Mouse (Mus musculus) lung, embryonic 15.5 days (tissue): ENCODE results near the gene 5031439G07Rik. TPM values are rescaled to one million over a fixed set of nuclear protein-coding genes. Genes with fewer than 3 reads are reported as not detected.
A peak's percentile ranks its signal among the peaks of the same experiment; 100 is the strongest.

Experiments
- ATAC-seq: fragments of 200-750 bp; cut with Nextera tagmentation; 2 replicates; pipeline ENCODE4 v1.8.0; 2017; ENCODE audit warnings: moderate number of reproducible peaks, borderline replicate concordance; ENCODE audit not compliant: low FRiP score, low TSS enrichment; ENCODE audit errors: extremely low read depth
- H3K27ac ChIP-seq: fragments of 300-500 bp; sonication (generic); 2 replicates; pipeline ENCODE4 v1.5.1; 2015; ENCODE audit warnings: moderate library complexity, mild to moderate bottlenecking, inconsistent platforms
- H3K27me3 ChIP-seq: fragments of 300-500 bp; sonication (generic); 2 replicates; pipeline ENCODE4 v1.6.1; 2015; ENCODE audit warnings: inconsistent platforms
- H3K36me3 ChIP-seq: fragments of 300-500 bp; sonication (generic); 2 replicates; pipeline ENCODE4 v1.6.1; 2015; ENCODE audit warnings: inconsistent platforms
- H3K4me1 ChIP-seq: fragments of 300-500 bp; sonication (generic); 2 replicates; pipeline ENCODE4 v1.6.1; 2015; ENCODE audit warnings: inconsistent platforms
- H3K4me2 ChIP-seq: fragments of 300-500 bp; sonication (generic); 2 replicates; pipeline ENCODE4 v1.6.1; 2015; ENCODE audit warnings: inconsistent platforms, mild to moderate bottlenecking, moderate library complexity
- H3K4me3 ChIP-seq: fragments of 300-500 bp; sonication (generic); 2 replicates; pipeline ENCODE4 v1.5.1; 2015; ENCODE audit warnings: mild to moderate bottlenecking, inconsistent platforms
- H3K9ac ChIP-seq: fragments of 300-500 bp; sonication (generic); 2 replicates; pipeline ENCODE4 v1.6.1; 2015; ENCODE audit warnings: inconsistent platforms
- H3K9me3 ChIP-seq: fragments of 300-500 bp; sonication (generic); 2 replicates; pipeline ENCODE4 v1.6.1; 2016; ENCODE audit warnings: inconsistent platforms
- WGBS: fragments of 180-500 bp; shearing (Covaris S2); methylation state at CpG from one replicate; pipeline ENCODE4 v1.1.7; 2015; 5-methylcytosine and 5-hydroxymethylcytosine counted together
- polyA plus RNA-seq: library from polyadenylated mRNA; unstranded; fragments of >200 nt; fragmentation: Nextera tagmentation; extraction: Ambion mirVana; gene quantifications from 2 replicates; pipeline ENCODE4 v1.2.1, GENCODE M21; 2015

5031439G07Rik gene
- polyA plus RNA-seq, 1 experiment from 2014 or later, result 6.8 TPM

DNA sequence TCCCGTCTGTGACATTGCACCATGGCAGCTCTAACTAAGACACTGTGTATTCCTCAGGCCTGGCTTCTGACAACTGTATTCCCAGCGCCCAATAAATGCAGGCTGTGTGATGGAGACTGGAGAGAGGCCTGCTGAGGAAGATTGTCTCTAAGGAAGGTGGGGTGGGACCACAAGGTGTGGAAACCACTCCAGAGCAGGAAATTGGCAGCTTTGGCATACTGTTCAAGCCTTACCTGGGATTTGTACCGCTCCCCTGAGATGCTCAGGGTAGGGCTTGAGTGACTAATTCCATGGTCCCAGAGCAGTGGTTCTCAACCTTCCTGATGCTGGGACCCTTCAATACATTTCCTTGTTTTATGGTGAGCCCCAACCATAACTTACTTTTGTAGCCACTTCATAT lies 747 bp upstream of the 5031439G07Rik start:
- peaks cover 15% of the 10 kb centered on the region for H3K4me1 ChIP-seq
- H3K27ac ChIP-seq, result no peak overlapping the region
- H3K4me3 ChIP-seq, result no peak overlapping the region
- no peak overlapping the region for H3K9ac ChIP-seq
- H3K36me3 ChIP-seq, result no peaks in the 10 kb centered on the region
- ATAC-seq, result no peak
- WGBS, result 66% methylated on average over 3 of the region's 3 CpGs
- H3K4me2 ChIP-seq, result no peak overlapping the region
- H3K9me3 ChIP-seq, result no peaks in the 10 kb centered on the region
- H3K27me3 ChIP-seq, result no peaks in the 10 kb centered on the region

DNA sequence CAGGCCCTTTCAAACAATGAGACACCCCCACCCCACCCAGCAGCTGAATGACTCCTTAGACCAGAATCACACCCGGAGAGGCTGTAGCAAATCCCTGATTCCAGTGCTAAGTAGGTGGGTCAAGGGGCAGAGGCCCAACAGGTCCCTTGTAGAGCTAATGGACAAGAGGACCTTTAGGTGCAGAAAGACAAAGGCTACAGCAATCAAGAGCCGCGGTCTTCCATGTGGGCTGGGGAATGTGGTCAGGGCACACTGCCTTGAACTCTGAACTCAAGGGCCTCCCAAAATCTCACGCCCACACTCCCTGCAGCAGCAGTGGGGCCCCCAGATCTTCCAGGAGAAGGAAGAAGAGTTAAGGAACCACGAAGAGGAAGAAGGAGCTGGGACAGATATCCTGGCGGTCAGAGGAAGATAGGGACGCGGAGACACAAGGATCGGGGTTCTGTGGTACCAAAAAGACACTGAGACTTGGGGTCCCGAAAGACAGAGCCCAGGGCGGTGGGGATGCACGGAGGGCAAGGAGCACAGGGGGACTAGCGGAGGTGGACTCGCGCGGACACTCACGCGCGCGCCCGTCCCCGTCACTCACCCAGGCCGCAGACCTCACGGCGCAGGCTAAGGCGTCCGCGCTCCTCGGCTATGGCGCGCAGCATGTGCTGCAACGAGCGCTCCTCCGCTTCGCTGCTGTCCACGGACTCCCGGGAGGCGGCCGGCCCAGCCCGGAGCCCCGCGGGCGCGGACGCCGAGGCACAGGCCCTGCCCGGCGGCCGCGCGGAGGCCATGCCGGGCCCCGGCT lies 1.1 kb downstream of the 5031439G07Rik start:
- H3K4me2 ChIP-seq, result peak overlapping the region; percentile 85
- H3K27me3 ChIP-seq, result no peaks in the 10 kb centered on the region
- H3K27ac ChIP-seq, result peak overlapping the region; percentile 18; the same call in 1 of the 2 replicates
- peak overlapping the region; percentile 73 for H3K4me3 ChIP-seq
- H3K9ac ChIP-seq, result peak overlapping the region; percentile 78
- no peaks in the 10 kb centered on the region for H3K36me3 ChIP-seq
- H3K9me3 ChIP-seq, result no peaks in the 10 kb centered on the region
- 0% methylated on average over 42 of the region's 53 CpGs for WGBS
- H3K4me1 ChIP-seq, result peaks cover 17% of the 10 kb centered on the region
- ATAC-seq, result peak; percentile 48; the same call in 1 of the 2 replicates

DNA sequence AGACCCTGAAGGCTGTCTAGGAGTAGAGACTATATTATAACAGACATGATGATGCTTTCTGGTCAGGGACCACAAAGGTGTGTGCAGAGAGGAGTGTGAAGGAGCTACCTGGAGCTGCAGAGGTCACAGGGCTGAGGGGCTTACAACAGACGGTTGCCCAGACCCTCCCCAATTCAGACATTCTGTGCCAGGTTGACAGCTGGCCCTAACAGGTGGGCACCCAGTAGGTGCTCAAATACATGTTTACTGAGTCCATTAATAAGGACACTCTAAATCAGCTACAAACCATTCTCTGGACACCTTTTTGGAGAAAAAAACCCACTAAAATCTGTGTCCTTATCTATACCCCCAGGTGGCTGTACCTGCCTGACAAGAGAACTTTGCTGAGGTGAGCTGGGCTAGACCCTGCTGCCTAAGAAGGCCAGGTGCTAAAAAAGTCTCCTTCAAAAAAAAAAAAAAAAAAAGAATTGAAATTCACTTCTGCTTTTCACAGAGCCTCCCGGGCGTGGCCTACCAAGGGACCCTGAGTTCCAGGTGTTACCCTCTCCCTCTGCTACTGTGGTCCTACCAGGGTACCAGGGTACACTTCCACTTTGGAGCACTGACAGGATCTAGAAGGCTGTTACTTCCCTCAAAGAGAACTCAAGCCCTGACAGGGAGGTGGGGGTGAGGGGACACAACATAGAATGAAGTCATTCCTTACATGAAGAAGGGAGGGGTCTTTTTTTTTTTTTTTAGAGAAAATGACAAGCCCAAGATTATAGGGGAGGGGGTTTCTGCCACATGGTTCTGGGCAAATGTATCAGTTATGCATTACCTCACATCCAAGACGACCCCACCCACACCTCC lies 2.0 kb downstream of the 5031439G07Rik start:
- peaks cover 17% of the 10 kb centered on the region for H3K4me1 ChIP-seq
- H3K4me2 ChIP-seq, result peak overlapping the region; percentile 85
- ATAC-seq, result no peak
- 62% methylated on average over 4 of the region's 4 CpGs for WGBS
- H3K36me3 ChIP-seq, result no peaks in the 10 kb centered on the region
- no peaks in the 10 kb centered on the region for H3K27me3 ChIP-seq
- no peak overlapping the region for H3K27ac ChIP-seq
- H3K9me3 ChIP-seq, result no peaks in the 10 kb centered on the region
- peak overlapping the region; percentile 78 for H3K9ac ChIP-seq
- H3K4me3 ChIP-seq, result peak overlapping the region; percentile 73

- Histone ChIP-seq H3K36me3 (no peaks in the 10 kb centered on the region), H3K4me1 (peaks cover 17% of the 10 kb centered on the region), H3K9ac (no peak overlapping the region), H3K4me2 (no peak overlapping the region), H3K27me3 (no peaks in the 10 kb centered on the region), H3K27ac (no peak overlapping the region), H3K4me3 (no peak overlapping the region), H3K9me3 (no peaks in the 10 kb centered on the region)
- no peak for ATAC-seq
- 87% methylated on average over 12 of the region's 12 CpGs for WGBS
Measured at GRCm38 (mm10) chr15:84985516-84986160, 2.7 kb downstream of the 5031439G07Rik start.

GRCm38 (mm10) chr15:84983721-84984120 lies 4.6 kb downstream of the 5031439G07Rik start:
- Histone ChIP-seq H3K27ac (no peak overlapping the region), H3K36me3 (no peaks in the 10 kb centered on the region), H3K4me2 (no peak overlapping the region), H3K27me3 (no peaks in the 10 kb centered on the region), H3K4me1 (peaks cover 17% of the 10 kb centered on the region), H3K4me3 (no peak overlapping the region), H3K9me3 (no peaks in the 10 kb centered on the region), H3K9ac (no peak overlapping the region)
- 66% methylated on average over 7 of the region's 7 CpGs for WGBS
- ATAC-seq, result no peak

GRCm38 (mm10) chr15:84982888-84983287 lies 5.5 kb downstream of the 5031439G07Rik start:
- WGBS, result 75% methylated on average over 3 of the region's 3 CpGs
- no peaks in the 10 kb centered on the region for H3K9me3 ChIP-seq
- H3K27me3 ChIP-seq, result no peaks in the 10 kb centered on the region
- H3K36me3 ChIP-seq, result no peaks in the 10 kb centered on the region
- H3K4me1 ChIP-seq, result peaks cover 12% of the 10 kb centered on the region
- no peak overlapping the region for H3K9ac ChIP-seq
- H3K4me3 ChIP-seq, result no peak overlapping the region
- ATAC-seq, result no peak
- H3K27ac ChIP-seq, result no peak overlapping the region
- H3K4me2 ChIP-seq, result no peak overlapping the region

- Histone ChIP-seq H3K27ac (no peak overlapping the region), H3K9me3 (no peaks in the 10 kb centered on the region), H3K4me1 (peaks cover 9% of the 10 kb centered on the region), H3K4me3 (no peak overlapping the region), H3K27me3 (no peaks in the 10 kb centered on the region), H3K36me3 (no peaks in the 10 kb centered on the region), H3K4me2 (no peak overlapping the region), H3K9ac (no peak overlapping the region)
- WGBS, result 54% methylated on average over 9 of the region's 9 CpGs
- no peak; the same call in 1 of the 2 replicates for ATAC-seq
Measured at GRCm38 (mm10) chr15:84981609-84982313, 6.6 kb downstream of the 5031439G07Rik start.

- Histone ChIP-seq H3K9ac (no peak overlapping the region), H3K4me1 (no peaks in the 10 kb centered on the region), H3K27me3 (no peaks in the 10 kb centered on the region), H3K4me3 (no peak overlapping the region), H3K36me3 (no peaks in the 10 kb centered on the region), H3K9me3 (no peaks in the 10 kb centered on the region), H3K27ac (no peak overlapping the region), H3K4me2 (no peak overlapping the region)
- WGBS, result 22% methylated on average over 4 of the region's 4 CpGs
- ATAC-seq, result no peak
Measured at GRCm38 (mm10) chr15:84975729-84976128, 12.6 kb downstream of the 5031439G07Rik start.

DNA sequence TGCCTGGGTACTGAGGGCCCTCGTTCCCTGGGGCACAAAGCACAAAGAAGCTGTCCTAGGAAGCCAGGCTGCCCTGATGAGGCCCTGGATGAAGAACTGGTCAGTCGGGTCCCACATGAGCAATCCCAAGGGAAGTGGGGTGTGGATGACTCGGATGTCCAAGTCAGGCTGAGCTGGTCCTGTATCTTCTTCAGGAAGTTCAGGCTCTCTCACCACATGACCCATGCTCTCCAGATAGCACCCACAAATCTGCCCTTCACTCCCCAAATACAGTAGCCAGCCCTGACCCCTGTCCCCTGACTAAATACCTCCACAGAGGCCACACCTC lies 14.8 kb downstream of the 5031439G07Rik start:
- ATAC-seq, result no peak
- H3K36me3 ChIP-seq, result no peaks in the 10 kb centered on the region

GRCm38 (mm10) chr15:84972860-84973543 lies 15.3 kb downstream of the 5031439G07Rik start:
- Histone ChIP-seq H3K27me3 (no peaks in the 10 kb centered on the region), H3K9ac (no peak overlapping the region), H3K9me3 (no peaks in the 10 kb centered on the region), H3K36me3 (no peaks in the 10 kb centered on the region), H3K27ac (no peak overlapping the region), H3K4me3 (no peak overlapping the region), H3K4me1 (no peaks in the 10 kb centered on the region), H3K4me2 (no peak overlapping the region)
- 60% methylated on average over 8 of the region's 8 CpGs for WGBS
- no peak for ATAC-seq

More for the DNA sequence above, 14.8 kb downstream of the 5031439G07Rik start:
- Histone ChIP-seq H3K27ac (no peak overlapping the region), H3K4me2 (no peak overlapping the region), H3K4me3 (no peak overlapping the region), H3K27me3 (no peaks in the 10 kb centered on the region), H3K9me3 (no peaks in the 10 kb centered on the region), H3K4me1 (no peaks in the 10 kb centered on the region), H3K9ac (no peak overlapping the region)
- 66% methylated on average over 3 of the region's 3 CpGs for WGBS

- Histone ChIP-seq H3K27me3 (no peaks in the 10 kb centered on the region), H3K36me3 (no peaks in the 10 kb centered on the region), H3K4me3 (no peak overlapping the region), H3K9me3 (no peaks in the 10 kb centered on the region), H3K9ac (no peak overlapping the region), H3K4me2 (no peak overlapping the region), H3K27ac (no peak overlapping the region), H3K4me1 (no peaks in the 10 kb centered on the region)
- ATAC-seq, result no peak
- 84% methylated on average over 4 of the region's 4 CpGs for whole genome bisulfite sequencing
Measured at GRCm38 (mm10) chr15:84968534-84968933, 19.8 kb downstream of the 5031439G07Rik start.
